Mouse (Mus musculus) E14TG2a.4 (cell line): ENCODE data around the gene Yap1.

Experiments used
- CTCF ChIP-seq: conservative IDR thresholded peaks from 2 replicates; pipeline ENCODE4 v1.5.1; 2014; ENCODE audit warnings: low read length
- NANOG ChIP-seq: IDR thresholded peaks from 2 replicates; pipeline ENCODE4 v1.6.1; 2014; ENCODE audit warnings: borderline replicate concordance, low read length, mixed read lengths
- POU5F1 ChIP-seq: IDR thresholded peaks from 2 replicates; pipeline ENCODE4 v1.6.1; 2014; ENCODE audit warnings: low read length, borderline replicate concordance

- TF ChIP-seq CTCF (no peak), POU5F1 (no peak), NANOG (no peak)
Observed at GRCm38 (mm10) chr9:8018609-8019008, 14.2 kb upstream of the Yap1 start.
